Mouse (Mus musculus) ovary, postnatal 10 days (tissue): ENCODE results near the gene Shb.

Source experiments
- DNase-seq: peaks from one replicate; pipeline ENCODE4 v3.0.0; 2022; ENCODE audit warnings: low spot score

Shb gene

DNA sequence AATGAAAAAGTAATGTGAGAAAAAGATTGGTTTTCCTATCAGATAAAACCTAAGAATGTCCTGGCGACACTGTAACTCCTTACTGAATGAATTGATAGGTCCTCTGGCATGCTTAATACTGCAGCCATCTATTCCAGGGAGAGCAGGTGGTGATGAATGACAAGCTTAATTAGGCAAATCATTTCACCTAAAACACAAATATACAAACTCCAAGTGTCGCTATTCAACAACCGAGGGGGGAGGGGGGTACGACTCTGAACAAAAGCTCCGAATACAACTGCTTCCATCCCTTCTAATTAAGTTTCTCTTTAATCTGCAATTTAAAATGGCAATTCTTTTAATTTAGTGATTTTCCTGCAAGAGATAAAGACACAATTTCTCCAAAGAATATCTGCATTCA, 83.3 kb downstream of the Shb start:
- no peak for DNase-seq

DNA sequence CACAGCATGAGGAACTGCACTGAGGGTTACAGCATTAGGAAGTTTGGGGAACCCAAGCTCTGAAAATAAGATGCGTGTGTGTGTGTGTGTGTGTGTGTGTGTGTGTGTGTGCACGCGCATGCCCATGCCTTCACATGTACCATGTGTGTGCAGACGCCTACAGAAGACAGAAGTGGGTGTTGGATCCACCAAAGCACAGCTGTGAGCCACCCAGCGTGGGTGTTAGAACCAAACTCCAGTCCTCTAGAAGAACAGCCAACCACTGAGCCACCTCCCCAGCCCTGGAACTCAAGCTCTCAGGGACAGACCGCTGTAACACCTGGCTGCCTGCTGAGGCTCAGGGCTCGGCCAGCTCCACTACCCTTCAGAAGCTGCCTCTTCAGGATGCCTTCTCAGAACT, 83.8 kb downstream of the Shb start:
- no peak for DNase-seq

DNA sequence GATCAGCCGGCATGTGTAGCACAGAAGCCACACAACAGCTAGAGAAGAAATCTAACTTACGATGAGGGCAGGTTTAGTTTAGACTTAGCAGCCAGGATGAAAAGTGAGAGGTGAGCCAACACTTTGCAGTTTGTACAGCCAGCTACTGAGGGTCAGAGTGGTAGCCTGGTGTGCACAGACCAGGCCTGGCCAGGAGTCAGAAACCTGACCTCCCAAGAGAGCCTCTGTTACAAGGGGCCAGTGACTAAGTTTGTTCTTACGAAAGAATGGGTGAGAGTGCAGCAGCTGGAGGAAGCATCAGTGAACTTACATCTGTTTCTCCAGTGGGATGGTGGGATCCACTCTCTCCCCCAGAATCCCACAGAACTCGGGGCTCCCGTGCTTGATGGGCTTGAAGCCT, 85.1 kb downstream of the Shb start:
- no peak for DNase-seq

DNA sequence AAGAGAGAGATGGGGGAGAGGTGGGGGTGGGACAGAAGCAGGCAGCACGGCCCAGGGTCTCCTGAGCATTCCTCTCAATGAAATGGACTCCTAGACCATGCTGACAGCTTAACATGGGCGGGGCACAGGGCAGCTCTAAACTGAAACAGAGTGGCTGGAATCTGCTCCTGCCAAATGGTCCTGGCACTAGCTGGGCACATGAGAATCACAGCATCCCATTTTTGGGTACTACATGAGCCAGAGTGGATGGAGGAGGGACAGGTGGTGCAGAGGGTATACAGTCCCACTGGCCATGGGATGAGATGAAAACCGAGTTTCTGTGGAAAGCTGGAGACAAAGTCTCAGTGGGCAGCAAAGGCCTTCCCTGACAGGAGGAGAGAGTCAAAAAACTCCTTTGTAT, 87.0 kb downstream of the Shb start:
- DNase-seq: no peak

DNA sequence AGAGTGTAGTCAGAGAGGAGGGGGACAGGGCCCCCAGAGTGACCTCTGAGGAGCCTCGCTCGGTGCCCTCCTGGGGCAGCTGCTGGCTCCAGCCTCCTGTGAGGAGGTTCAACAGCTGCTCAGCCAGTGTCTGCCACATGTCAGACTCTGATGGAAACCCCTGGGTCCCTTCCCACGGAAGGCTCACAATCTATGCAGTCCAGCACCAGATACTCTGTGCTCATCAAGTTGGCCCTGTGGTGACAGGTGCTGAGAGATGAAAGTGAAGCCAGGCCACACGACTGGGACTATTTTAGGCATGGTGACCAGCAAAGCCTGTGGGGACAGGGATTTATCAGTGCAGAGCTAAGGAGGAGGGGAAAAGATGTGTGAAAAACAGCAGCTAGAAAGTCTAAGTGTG, 87.5 kb downstream of the Shb start:
- no peak for DNase-seq

DNA sequence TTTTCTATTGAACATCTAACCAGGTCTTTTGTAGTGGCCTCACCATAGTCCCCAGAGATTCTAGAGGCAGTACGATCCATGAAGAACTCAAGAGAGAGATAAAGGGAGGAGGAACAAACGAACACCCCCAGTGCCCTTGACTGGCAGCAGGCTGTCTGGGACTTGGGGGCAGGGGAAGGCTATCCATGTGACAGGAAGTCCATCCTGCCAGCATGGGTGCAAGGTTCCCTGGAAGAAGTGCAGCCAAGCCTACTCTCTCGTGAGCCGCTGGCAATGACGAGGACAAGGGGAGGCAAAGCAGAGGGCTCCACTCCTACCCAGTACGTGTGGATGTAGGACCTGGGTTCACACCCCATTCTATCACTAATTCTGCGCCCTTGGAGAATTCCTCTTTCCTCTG, 88.6 kb downstream of the Shb start:
- no peak for DNase-seq

DNA sequence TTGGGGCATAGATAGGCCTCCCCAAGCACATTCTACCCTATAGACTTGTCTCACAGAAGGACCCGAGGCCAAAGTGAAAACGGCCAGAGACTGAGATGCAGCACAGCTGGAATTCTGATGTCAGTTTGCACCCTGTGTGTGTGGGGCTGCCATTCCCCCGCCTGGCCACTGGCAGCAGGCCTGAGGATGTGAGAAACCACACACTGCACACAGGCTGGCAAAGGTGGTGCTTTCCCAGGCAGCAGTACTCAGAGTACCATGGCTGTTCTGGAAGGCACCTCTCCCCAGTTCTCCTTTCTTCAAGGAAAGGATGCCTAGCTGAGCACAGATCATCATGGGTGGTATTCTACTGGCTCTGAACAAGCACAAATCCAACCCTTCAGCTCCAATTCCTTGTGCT, 90.0 kb downstream of the Shb start:
- DNase-seq: no peak

DNA sequence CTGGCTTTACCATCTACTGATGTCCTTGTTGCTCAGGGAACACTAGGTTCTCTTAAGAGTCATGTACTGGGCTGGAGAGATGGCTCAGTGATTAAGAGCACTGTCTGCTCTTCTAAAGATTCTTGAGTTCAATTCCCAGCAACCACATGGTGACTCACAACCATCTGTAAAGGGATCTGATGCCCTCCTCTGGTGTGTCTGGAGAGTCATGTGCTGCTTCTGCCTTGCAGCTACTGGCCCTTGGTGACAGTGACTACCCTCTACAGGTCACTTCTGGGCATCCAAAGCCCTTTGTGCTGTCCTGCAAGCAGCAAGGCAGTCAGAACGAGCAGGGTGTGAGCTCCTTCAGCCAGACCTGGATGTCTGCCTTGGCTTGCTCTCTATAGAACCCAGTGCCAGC, 90.5 kb downstream of the Shb start:
- no peak for DNase-seq

DNA sequence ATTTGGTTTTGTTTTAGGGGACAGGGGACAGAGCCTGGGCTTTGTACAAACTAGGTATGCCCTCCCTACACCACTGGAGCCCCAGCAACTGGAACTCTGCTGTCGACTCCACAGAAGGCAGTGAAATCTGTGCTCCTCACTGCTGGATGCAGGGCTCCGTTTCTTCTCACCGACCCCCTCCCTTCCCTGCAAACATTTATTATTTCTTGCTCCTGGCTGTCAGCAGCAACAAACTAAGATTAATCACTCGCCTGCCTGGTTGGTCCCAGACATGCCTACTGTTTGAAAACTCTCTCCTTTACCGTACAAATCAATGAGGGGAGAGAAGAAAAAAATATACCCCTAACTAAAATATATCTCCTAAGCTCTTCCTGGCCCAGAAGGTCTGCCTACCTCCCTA, 93.0 kb downstream of the Shb start:
- DNase-seq: no peak

DNA sequence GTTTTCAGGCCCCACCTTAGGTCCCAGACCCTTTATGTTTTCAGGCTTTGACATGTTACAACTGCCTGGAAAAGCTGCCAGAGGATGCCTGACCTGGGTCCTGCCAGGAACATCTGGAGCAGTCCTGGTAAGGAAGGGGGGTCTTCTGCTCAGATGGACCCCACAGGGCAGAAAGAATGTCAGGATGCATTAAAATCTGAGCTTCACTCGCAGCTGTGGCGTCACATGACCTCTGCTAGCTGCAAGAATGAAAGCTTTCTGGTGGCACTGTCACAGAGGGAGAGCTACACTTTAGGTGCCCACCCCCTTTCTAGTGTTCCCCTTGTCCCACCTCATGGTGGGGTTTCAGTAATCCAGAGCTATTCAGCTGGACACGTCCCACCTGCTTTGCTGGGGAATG, 95.3 kb downstream of the Shb start:
- no peak for DNase-seq

DNA sequence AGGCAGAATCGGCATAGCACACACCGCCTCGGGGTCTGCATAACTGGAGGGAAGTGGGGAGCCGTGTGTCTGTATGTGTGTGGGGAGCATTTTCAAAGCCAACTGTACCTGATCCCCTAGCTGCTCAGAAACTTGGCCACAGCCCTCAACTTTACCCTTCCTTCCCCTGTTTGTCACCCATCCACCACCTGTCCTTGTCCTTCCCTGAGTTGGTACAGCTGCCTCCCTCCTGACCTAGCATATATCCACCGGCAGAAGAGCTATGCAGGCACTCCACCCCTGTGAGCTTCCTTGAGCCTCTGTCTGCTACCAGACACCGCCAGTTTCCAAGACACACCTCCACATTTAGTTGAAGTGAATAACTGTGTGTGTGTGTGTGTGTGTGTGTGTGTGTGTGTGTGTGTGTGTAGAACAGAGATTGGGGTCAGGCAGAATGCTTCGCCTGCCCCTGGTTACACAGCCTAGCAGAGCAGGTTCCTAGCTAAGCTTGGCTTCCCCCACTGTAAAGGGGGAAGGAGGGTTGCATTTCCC, 95.8 kb downstream of the Shb start:
- no peak for DNase-seq

DNA sequence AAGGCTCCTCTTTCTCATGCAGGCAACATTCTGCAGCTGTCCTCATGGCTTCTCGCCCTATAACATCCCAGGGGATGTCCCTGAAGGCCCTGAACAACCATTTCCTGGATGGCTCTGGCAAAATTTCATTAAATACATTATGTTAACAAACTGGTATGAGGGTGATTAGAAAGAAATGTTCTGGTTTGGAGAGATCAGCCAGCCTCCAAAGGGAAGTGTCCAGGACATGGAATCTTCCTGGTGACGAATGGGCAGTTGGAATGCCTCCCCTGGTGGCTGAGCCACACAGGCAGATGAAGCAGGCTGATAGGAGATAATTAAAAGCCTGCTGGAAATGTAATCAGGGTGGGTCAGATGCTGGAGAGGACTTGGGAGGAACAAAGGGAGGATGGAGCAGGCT, 96.4 kb downstream of the Shb start:
- no peak for DNase-seq

DNA sequence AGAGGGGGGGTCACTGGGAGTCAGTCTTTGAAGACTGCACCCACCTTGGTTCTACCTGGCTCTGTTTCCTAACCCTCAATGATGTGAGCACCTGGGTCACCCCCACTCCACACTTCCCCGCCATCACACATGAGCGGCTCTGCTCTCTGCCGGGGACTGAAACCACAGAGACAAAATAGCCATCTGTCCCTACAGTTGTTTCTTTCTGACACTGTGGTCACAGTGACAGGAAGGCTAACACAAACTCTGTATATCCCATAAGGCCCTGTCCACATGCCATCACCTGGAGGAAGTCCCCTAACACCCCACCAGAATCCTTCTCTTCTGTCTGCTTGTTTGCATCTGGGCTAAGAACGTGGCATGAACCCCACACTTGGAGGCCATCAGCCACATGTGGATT, 97.6 kb downstream of the Shb start:
- DNase-seq: no peak

DNA sequence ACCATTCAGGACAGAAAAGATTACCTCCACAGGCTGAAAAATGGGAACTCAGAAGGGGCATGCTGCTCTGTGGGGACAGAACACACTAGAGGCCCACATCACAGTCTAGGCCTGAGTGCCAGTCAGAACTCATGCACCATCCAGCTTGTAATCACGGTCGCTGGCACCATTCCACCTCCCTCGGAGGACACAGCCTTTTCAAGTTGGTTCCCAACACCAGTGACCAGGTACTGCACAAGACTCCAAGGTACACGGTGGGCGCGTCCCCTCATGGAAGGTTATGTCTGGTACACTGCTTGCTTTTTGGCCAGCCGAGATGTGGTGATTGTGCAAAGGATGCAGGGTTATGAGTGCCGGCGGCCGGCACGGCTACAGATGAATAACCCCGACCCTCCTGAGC, 98.2 kb downstream of the Shb start:
- no peak for DNase-seq

DNA sequence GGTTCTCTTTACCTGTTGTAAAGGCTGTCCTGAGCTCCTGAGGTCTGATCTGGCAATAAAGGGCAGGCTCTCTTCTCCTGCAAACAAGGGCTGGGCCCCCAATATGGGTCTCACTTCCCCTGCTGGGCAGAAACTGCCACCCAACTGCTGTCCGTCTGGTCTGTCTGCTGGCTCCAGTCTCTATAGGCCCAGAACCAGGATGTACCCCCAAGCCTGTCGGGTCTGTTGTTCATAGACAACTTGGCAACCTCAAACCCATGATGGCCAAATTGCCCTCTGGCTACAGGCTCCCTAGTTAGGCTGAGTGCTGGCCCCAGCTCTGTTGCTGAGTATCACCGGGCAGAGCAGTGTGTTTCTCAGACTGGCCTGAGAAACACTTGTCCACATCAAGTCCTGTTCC, 100.5 kb downstream of the Shb start:
- DNase-seq: no peak

DNA sequence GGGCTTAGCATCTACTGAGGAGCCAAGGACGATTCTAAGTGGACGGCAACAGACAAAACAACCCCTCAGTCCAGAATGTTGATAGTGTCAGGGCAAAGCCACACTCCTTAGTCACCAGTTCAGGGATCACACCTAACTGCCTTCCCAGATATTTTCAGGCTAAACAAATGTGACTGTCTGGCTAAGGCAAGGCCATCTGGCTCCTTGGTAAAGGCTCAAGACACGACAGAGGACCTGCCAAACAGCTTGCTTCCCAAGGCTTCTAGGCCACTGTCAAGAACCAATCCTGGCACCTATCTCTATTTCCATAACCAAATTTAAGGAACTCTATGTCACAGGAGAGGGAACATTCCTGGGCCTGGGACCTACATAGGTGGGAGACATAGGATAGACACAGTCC, 101.0 kb downstream of the Shb start:
- DNase-seq: no peak

DNA sequence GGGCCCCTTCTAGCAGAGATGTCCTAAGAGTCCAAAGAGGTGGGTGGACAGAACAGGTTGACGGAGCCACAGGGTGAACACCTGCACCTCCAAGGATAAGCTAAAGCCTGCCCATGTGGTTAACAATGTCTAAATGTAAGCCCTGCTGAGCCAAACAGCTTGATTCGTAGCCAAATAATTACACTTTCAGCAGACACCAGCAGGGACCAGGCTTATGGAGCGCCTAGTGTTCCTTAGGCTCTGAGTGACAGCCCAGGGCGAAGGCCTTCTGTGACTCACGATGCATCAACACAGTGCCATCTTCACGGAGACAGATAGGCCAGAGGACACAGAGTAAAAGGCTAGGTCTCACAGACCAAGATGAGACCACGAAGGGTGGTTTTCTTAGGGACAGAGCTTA, 102.8 kb downstream of the Shb start:
- no peak for DNase-seq

DNA sequence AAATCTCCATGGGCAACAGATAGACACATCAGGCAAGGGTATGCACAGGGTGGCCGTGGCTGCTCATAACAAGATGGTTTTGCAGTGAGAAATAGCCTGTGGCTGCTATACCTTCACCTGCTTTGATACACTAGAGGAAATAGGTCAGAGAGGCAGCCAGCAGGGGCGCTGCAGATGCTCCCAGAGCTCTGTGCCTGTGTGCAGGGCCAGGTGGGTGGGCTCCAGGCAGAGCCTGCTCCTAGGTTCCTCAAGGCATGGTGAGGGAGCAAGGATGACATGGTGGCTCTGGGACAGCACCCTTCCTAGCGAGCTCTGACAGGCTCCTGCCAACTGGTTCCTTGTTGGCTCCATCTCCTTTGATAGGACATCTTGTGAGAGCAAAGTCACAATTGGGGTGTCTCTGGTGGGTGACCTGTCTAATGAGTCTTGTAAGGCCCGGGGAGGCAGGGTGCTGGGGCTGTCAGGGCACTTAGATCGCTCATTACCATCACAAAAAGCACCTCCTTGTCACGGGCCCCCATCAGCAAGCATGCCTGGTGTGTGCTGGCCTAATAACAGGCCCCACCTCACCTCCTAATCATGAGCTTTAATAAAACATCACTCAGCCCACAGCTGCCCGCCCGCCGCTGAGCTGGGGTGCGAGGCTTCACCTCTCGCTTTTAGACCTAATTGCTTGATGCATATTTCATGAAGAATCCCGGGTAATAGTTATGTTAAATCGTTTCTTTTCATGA, 105.4 kb downstream of the Shb start:
- no peak for DNase-seq

DNA sequence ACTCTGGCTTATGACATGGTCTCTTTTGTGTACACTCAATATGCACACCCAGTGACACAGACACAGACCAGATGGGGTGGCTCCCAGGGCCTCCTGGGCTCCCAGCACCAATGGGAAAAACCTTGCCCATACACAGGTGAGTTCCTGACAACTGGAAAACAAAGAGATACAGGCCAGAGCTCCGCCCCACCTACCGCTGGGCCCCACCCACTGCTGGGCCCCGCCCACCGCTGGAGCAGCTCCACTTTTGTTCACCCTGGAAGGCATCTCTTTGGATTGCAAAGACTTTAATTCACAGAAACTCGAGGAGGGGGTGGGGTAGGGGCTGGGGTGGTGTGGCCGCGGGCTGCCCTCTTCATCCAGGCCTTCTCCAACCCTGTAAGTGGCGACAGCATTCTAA, 108.9 kb downstream of the Shb start:
- no peak for DNase-seq

DNA sequence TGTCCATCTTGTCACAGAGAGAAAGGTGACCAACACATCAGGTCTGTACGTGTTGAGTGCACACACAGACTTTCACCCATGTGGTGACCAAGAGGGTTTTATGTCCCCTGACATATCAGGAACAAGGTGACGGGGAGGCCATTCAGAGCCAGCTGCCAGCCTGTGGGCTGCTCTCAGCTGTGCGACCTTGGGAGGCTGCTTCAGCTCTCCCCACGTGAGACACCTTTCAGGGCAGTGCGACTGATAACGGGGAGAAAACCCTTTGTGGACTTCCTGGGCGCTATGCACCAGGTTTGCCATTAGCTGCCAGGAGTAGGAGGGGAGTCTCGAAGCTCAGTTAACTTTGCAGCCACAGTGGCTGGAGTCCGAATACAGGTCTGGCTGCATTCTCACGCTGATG, 109.6 kb downstream of the Shb start:
- DNase-seq: no peak

DNA sequence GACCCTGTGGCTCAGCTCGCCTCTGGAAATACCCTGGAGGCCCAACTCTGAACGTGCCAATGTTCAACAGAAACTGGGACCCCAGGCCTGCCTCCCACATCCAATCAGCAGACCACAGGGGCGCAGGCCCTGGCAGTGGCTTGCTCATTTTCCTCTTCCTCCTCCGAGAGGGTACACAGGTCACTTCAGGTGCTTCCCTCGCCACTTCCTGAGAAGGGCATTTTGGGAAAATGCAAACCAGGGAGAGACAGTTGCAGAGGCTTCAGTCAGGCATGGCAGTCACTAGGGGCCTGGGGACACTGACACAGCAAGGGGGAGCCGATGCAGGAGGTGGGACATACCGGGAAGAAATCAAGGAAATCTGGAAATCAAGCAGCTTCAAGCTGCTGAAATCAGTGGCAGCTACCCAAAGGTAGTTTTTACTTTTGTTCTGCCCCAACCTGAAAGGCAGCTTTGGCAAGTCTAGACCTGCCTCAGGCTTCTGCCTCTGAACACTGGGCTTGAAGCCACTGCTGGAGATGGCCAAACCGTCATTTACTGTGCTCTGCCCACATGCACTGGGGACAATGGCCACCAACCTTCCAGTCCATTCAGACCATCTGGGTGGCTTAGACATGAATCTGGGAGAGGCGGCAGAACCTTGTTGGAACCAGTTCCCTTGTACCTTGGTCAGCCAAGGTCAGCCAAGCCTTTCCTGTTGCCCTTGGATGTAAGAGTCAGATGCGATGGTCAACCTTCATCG, 110.6 kb downstream of the Shb start:
- DNase-seq: no peak

DNA sequence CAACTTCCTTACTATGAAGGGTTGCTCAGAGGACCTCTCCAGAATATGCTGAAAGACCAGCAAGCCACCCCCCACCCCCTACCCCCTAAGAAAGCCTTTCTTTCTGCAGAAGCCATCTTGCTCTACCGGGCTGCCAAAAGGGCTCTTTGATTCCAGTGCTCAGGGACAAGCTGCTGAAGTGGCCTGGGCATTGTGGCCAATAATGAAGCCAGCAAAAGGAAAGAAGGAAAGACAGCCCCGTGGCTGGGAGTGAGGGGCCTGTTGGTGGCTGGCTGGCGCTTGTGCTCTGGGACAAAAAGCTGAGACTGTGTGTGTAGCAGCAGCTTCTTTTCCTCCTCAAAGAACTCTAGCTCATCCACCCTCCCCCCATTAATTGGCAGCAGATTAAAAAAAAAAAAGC, 111.5 kb downstream of the Shb start:
- DNase-seq: no peak

DNA sequence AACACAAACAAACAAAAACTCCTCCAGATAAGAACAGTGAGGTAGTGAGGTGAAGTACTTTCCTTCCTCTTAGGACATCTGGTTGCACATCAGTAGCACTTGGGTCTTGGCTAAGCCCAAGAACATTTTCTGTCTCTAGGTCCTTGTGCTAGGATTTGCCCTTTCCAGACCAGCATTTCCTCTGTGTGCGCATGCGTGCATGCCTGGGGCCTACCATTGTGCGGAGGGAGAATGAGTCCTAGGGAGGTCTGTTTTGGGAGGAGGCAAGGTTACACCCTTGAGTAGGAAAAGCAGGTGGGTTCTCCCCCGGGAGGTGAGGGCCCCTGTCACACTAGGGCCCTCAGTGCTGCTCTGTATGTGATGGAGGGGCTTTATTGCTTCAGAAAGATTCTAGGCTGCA, 113.2 kb downstream of the Shb start:
- no peak for DNase-seq
